Mouse (Mus musculus): ENCODE data around the gene Rnd2. TPM values are rescaled to one million over a fixed set of nuclear protein-coding genes. Genes with fewer than 3 reads are reported as not detected.
"Not testable (repeated sequence)": the region's sequence is repeated elsewhere in the genome, so short reads cannot be mapped to it uniquely, and the experiment has no call there.

The Rnd2 gene
- total RNA-seq, 2 experiments from 2014 or later: 210 to 231 TPM

- DNase-seq (ENCODE audit: low spot score in 2 of 2): no peak
Observed at GRCm38 (mm10) chr11:101446319-101446718, 18.5 kb upstream of the Rnd2 start.

- not testable (repeated sequence) for DNase-seq (ENCODE audit: low spot score in 2 of 2)
Observed at GRCm38 (mm10) chr11:101446860-101447259, 17.9 kb upstream of the Rnd2 start.

GRCm38 (mm10) chr11:101447786-101448185, 17.0 kb upstream of the Rnd2 start:
- no peak for DNase-seq (ENCODE audit: low spot score in 2 of 2)

- DNase-seq (ENCODE audit: low spot score in 2 of 2): no peak
Observed at GRCm38 (mm10) chr11:101448274-101448746, 16.5 kb upstream of the Rnd2 start, which contains the start of gene Ifi35. Ifi35 (plus strand) TSS chr11:101448407.

- DNase-seq (ENCODE audit: low spot score in 2 of 2): no peak
Observed at GRCm38 (mm10) chr11:101448899-101449298, 15.9 kb upstream of the Rnd2 start.

- DNase-seq (ENCODE audit: low spot score in 2 of 2): not testable (repeated sequence)
Observed at GRCm38 (mm10) chr11:101449596-101449995, 15.2 kb upstream of the Rnd2 start.

- DNase-seq (ENCODE audit: low spot score in 2 of 2): no peak
Observed at GRCm38 (mm10) chr11:101450394-101450793, 14.4 kb upstream of the Rnd2 start.

- no peak for DNase-seq (ENCODE audit: low spot score in 2 of 2)
Observed at GRCm38 (mm10) chr11:101451536-101451935, 13.3 kb upstream of the Rnd2 start.

- DNase-seq (ENCODE audit: low spot score in 2 of 2): no peak
Observed at GRCm38 (mm10) chr11:101452093-101452774, 12.6 kb upstream of the Rnd2 start.

GRCm38 (mm10) chr11:101454702-101455101, 10.1 kb upstream of the Rnd2 start:
- no peak for DNase-seq (ENCODE audit: low spot score in 2 of 2)

- no peak for DNase-seq (ENCODE audit: low spot score in 2 of 2)
Observed at GRCm38 (mm10) chr11:101455627-101456026, 9.2 kb upstream of the Rnd2 start.

GRCm38 (mm10) chr11:101457631-101458030, 7.2 kb upstream of the Rnd2 start:
- no peak for DNase-seq (ENCODE audit: low spot score in 2 of 2)

- no peak for DNase-seq (ENCODE audit: low spot score in 2 of 2)
Observed at GRCm38 (mm10) chr11:101458217-101458616, 6.6 kb upstream of the Rnd2 start.

- no peak for DNase-seq (ENCODE audit: low spot score in 2 of 2)
Observed at GRCm38 (mm10) chr11:101459716-101460115, 5.1 kb upstream of the Rnd2 start.

- DNase-seq (ENCODE audit: low spot score in 2 of 2): no peak
Observed at GRCm38 (mm10) chr11:101460321-101460720, 4.5 kb upstream of the Rnd2 start.

- DNase-seq (ENCODE audit: low spot score in 2 of 2): no peak
Observed at GRCm38 (mm10) chr11:101462141-101462540, 2.7 kb upstream of the Rnd2 start.

GRCm38 (mm10) chr11:101462583-101463440, 2.0 kb upstream of the Rnd2 start:
- no peak for DNase-seq (ENCODE audit: low spot score in 2 of 2)

- DNase-seq (ENCODE audit: low spot score in 2 of 2): peak in 1 of 2 experiments; percentile 34
Observed at GRCm38 (mm10) chr11:101465101-101465868, 486 bp downstream of the Rnd2 start.

- peak; percentile 34 to 57 for DNase-seq (ENCODE audit: low spot score in 2 of 2)
Observed at GRCm38 (mm10) chr11:101465869-101466551, 1.2 kb downstream of the Rnd2 start, which contains the start of gene Vat1. Vat1 (minus strand) TSS chr11:101466230.

GRCm38 (mm10) chr11:101466552-101466950, 1.8 kb downstream of the Rnd2 start:
- DNase-seq (ENCODE audit: low spot score in 2 of 2): not testable (repeated sequence)

Measured in layer of hippocampus, postnatal 14 days (tissue).